Mouse (Mus musculus) lung, postnatal 36 days (tissue): ENCODE results near the gene Ly6g6f.
"Not testable (repeated sequence)": the region's sequence is repeated elsewhere in the genome, so short reads cannot be mapped to it uniquely, and the experiment has no call there.

Experiments used
- DNase-seq: peaks from one replicate; pipeline ENCODE4 v3.0.0; 2022; ENCODE audit warnings: mixed read lengths

Ly6g6f gene

DNA sequence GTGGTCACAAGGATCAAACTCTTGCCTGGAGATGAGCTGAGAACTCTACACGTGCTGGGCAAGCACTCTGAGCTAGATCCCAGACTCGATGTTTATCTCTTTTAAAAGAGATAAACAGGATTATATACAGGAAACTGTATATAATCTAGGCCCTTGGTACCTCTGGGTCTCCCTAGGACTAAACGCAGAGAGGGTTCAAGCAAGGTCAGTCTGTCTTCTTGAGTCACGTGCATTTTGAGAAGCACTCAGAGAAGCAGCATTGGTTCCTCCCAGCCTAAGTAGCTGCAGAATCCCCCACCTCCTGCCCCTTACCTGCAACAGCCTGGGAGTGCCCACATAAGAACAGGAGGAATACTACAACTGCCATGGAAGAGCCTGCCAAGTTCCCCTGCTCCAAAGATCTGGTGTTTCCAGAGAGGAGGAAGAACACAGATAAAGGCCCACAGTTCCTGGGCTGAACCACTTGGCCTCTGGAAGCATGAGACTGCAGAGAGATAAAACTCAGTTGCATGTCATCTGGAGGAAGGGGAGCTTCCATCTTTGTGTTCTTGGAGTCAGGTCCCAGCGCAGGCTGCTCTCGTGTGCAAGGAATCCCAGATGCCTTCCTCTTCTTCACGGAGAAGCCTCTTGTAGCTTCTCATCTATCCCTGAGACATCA is at the start of gene Ly6g6f:
Gene Ly6g6f (minus strand): TSS at position 403 of the 658 bp plus-strand sequence.
- DNase-seq = no peak

DNA sequence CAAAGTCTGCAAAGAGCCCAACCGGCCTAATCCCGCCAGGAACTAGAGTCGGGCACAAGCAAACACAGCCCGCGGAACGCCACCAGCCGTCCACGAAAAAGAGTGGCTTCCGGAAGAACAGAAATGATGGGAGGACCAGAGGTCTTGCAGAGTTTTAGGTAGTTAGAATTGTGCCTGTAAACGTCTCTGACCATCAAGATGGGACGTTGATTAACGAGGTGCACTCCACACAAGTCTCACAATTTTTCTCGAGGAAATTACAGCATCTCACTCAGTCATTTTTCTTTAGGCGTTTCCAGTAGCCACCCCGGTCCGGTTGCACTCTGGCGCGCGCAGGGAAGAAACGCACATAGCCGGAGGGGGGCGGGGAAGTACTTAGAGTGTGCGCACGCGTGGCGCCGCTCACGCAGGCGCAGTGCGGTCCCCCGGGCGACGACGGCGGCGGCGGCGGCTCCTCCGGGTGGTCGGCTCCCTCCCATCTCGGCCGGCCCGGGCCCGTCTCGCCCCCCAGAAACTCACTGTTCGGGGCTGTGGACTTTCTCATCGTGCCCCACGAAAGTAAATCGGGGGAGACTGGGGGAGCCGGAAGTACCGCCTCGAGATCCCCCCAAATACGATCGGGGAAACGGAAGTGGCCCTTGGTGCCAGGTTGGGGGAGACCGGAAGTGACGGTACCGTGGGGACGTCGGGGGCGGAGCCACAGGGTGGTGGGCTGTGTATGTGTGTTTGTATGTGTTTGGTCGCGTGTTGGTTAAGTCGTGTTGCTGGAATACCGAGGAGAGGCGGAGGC is 49.6 kb upstream of the Ly6g6f start, which contains the start of gene Bag6:
Gene Bag6 (plus strand): TSS at position 378 of the 790 bp plus-strand sequence.
- peak; percentile 96 for DNase-seq

DNA sequence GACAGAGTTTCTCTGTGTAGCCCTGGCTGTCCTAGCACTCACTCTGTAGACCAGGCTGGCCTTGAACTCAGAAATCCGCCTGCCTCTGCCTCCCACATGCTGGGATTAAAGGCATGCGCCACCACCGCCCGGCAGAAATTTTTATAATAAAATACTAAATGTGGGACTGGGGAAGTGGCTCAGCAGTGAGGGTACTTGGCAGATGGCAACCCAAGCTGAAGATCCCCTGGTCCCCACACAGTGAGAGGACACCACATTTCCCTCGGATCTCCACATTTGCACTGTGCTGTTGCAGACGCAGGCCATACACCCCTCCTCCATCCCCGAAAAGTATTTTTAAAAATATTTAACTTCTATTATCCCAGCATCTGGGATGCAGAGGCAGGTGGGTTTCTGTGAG is 48.1 kb upstream of the Ly6g6f start:
- DNase-seq = no peak

DNA sequence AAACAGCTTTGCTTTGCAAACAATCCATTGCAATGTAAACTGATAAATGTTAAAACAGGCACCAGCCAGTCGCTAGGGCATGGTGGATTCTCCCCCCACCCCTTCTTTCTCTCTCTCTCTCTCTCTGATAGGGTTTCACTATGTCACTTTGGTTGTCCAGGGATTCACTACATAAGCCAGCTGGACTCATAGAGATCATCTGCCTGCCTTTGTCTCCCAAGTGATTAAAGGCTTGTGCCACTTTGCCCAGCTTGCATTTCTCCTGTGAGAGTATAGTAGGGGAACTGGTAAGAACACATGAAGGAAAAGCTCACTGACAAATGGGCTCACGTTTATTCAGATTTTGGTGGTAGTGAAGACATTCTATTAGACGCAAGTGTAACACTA is 46.8 kb upstream of the Ly6g6f start:
- DNase-seq = no peak

DNA sequence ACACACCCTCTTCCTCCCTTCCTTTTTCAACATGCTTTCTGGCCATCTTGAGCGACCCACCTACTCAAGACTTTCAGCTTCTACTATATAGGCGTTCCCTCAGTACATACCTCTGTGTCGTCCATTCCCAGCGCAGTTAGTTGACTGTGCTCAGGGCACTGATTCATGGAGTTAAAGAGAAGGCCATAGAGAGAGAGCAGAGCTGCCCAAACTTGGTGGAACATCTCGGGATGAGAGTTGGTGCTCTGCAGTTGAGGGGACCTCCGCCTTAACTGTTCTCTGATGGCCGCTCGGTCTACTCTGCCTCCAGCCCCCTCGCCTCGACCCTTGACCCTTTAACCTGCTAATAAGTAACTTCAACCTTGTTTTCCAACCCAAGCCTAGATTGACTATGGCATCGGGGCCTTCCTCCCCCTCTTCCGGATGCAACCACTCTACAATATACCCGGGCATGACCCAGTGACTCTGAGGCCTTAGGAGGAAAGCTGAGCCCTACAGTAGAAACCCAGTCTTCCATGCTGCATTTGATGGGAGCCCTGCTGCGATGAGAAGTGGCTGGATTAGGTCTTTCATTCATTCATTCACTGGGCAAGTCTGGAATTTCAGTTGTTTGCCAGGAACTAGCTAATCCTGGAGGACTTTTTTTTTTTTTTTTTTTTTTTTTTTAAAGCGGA is 46.2 kb upstream of the Ly6g6f start, which contains the start of gene Apom:
Gene Apom (minus strand): TSS at position 551 of the 674 bp plus-strand sequence.
- no peak for DNase-seq

DNA sequence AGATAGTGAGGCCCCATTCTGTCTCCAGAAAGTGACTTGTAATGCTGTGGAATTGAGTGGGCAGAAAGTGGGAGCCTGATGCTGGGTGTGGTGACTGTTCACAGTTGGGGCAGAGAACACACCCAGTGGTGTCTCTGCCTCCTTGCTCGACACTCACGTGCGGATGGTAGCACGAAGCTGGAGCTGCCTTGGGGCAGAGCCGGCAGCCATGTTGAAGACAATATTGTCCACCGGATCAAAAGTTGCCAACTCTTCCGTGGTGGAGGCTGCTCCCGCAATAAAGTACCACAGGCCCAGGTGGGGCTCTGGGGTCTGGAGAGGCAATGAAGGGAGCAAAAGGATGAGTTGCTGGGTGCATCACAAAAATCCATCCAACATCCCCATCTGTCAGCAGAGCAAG is 45.6 kb upstream of the Ly6g6f start:
- no peak for DNase-seq

DNA sequence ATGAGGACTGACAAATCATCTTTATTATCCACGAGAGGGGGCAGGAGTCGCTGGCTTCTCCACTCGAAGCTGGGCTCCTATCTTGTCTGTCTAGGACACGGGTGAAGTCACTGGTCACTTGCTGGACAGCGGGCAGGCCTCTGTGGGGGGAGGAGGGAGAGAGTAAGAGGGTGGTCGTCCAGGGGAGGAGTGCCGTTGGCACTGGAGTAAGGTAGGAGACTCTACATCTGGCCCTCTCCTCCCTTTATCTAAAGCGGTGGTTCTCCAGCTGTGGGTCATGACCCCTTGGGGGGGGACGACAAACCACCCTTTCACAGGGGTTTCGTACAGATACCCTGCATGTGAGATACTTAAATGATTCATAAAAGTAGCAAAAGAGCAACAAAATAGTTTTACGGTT is 43.6 kb upstream of the Ly6g6f start:
- DNase-seq = no peak

DNA sequence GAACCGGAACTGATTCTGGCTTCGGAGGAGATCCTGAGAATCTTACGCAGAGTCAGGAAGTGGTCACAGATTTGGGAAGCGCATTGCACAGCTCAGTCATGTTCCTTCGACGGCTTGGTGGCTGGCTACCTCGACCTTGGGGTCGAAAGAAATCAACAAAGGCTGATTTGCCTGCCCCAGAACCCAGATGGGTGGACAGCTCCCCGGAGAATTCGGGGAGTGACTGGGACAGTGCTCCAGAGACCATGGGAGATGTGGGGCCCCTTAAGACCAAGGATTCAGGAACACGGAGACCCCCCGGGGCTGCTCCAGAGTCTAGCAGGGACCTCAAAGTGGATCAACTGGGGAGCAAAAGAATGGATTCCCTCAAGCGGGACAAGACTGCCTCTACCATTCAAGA is 41.6 kb upstream of the Ly6g6f start:
- DNase-seq = peak; percentile 45

DNA sequence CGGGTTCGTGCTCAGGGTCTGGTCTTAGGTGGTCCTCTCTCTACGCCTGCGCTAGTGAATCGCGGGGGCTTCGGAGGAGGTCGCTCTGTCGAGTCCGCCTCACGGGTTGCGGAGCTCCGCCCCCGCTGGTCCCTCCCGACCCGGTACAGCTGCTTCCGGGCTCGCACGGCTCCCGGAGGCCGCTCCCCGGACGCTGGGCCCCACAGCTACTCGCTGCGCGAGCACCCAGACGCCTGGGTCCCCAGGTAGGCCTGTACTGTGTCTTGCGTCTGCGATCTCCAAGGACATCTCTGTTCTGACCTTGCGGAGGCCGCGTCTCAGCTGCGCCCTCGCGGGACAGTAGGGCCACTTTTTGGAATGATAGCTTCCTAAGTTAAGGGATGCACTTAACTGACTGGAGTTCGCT is 40.8 kb upstream of the Ly6g6f start, which contains the start of gene D17H6S53E:
Gene D17H6S53E (plus strand): TSS at position 168 of the 406 bp plus-strand sequence.
- peak; percentile 84 for DNase-seq

DNA sequence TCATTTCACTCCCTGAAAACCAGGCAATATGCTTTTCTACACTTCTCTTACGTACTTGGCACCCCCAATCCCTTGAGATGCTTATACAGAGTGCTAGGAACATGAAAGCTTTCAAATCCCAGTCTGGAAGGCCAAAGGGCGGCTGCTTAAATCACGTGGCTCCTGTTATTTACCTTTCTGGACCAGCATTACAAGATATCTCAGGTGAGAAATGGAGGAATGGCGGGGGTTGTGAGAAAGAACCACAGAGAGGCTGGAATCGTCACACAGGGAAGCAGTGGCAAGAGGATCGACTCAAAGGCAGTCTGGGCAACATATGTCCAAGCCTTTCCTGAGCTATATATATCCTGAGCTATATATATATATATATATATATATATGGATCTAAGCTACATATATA is 40.2 kb upstream of the Ly6g6f start:
- DNase-seq = peak; percentile 34

DNA sequence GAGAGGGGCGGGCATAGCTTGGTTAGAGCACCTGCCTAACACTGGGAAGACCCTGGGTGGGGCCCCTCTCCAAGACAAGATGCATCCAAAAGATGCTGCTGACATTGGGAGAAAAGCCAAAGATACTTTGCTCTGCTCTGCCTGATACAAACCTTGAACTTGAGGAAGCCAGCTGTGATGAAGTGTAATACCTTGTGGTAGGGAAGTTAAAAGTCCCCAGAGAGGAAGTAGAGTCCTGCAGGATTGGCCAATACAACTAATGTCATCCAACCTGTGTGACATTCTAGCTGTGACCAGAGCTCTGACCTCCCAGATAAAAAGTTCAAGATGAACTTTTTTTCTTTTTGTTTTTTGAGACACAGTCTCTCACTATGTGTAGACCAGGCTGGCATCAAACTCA is 39.7 kb upstream of the Ly6g6f start:
- DNase-seq = peak; percentile 15

DNA sequence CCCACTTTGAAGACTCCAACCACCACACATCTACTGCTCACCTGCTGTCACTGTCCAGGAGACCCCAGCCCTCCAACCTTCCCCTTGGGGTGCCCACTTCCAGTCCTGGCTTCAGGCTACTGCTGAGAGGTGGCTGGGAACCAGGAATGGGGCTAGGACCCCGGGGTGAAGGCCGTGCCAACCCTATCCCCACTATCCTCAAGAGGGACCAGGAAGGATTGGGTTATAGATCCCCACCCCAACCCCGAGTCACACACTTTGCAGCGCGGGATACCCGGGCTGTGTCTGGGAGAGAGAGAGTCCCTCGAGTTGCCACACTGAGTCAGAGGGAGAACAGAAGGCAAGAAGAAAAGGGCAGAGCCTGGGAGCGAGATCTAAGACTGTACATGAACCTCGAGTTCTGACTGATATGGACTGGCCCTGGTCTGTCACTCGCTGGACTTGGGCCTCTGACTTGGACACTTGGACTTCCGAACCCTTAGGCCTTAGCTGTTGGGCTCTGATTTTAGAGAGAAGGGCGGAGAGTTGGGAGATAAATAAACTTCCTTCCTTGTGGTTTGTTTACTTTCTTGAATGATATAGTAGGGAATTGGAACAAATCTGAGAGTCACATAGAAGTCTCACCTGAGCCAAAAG is 39.0 kb upstream of the Ly6g6f start:
- not testable (repeated sequence) for DNase-seq

DNA sequence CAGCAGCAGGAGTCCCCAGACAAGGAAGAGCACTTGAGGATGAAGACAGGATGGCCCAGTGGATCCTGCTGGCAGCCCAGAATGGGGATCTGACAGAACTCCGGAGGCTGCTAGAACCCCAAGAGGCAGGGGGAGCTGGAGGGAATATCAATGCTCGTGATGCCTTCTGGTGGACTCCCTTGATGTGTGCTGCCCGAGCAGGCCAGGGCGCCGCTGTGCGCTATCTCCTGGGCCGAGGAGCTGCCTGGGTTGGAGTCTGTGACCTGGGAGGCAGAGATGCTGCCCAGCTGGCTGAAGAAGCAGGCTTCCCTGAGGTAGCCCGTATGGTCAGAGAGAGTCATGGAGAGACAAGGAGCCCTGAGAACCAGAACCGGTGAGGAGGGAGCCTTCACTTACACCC is 37.9 kb upstream of the Ly6g6f start:
- DNase-seq = not testable (repeated sequence)

DNA sequence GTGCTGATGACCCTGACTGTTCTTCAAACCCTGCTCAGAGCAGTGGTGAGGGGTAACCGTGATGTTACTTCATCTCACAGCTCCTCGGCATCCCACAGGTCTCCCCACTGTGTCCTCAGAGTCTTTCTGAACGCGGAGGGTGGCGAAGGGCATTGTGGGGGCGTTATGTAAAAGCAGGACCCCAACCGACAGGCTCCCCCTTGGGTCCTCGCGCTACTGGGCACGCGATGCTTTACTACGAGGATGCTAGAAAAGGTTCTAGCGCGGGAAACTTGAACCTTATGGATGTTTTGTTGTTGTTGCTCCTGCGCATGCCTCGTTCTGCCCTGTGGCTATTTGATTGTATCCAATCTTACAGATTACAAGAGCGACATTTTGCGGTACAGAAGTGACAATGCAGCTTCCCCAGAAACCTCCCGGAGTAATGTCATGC is 36.5 kb upstream of the Ly6g6f start, which contains the start of gene Csnk2b:
Gene Csnk2b (minus strand): TSS at position 183 of the 433 bp plus-strand sequence.
- peak; percentile 60 for DNase-seq

DNA sequence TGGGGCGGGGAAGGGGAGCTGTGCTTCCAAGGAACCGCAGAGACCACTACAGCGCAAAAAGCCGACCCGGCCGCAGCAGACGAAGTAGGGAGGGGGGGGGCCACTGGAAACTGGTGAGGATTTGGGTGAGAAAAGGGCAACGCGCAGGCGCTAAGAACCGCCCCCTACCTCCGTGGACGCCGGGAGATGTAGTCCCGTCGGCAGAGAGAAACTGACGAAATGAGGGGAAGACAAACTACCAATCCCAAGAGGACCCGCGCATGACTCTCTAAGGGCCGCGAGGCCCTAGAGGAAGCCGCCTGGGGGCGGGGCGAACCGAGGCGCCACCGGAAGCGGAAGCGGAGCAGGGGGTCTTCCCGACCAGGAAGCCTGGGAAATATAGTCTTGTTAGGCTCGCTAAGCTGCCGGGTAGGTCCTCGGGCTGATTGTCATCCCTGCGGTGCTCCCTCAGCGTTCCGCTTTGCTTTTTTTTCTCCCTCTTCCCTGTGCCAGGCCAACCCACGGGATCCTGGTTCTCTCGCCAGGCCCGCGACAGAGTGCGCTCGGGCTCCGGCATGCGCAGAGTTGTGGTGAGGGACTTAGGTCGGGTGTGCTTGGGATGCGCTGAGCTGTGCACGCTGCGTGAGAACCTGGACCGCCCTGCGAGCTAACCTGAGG is 35.9 kb upstream of the Ly6g6f start, which contains the start of gene Gpank1:
Gene Gpank1 (plus strand): TSS at position 313 of the 657 bp plus-strand sequence.
- DNase-seq = peak; percentile 99

DNA sequence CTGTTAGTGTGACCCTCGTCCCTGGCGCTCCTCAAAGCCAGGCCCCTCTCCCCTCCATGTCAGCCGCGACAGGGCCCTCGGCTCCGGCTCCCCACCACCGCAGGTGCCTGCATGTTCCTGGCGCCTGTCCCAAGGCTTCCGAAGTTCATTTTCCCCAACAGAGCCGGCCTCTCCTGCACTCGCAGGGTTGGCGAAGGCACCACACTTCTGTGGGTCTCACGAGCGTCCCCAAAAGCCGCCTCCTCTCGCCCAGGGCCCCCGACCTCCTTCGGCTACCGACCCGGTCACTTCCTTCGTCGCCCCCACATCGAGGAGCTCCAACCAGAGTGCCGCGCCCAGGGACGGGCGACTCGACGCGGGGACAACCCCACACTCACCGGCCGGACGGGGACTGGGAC is 35.3 kb upstream of the Ly6g6f start:
- peak; percentile 20 for DNase-seq

DNA sequence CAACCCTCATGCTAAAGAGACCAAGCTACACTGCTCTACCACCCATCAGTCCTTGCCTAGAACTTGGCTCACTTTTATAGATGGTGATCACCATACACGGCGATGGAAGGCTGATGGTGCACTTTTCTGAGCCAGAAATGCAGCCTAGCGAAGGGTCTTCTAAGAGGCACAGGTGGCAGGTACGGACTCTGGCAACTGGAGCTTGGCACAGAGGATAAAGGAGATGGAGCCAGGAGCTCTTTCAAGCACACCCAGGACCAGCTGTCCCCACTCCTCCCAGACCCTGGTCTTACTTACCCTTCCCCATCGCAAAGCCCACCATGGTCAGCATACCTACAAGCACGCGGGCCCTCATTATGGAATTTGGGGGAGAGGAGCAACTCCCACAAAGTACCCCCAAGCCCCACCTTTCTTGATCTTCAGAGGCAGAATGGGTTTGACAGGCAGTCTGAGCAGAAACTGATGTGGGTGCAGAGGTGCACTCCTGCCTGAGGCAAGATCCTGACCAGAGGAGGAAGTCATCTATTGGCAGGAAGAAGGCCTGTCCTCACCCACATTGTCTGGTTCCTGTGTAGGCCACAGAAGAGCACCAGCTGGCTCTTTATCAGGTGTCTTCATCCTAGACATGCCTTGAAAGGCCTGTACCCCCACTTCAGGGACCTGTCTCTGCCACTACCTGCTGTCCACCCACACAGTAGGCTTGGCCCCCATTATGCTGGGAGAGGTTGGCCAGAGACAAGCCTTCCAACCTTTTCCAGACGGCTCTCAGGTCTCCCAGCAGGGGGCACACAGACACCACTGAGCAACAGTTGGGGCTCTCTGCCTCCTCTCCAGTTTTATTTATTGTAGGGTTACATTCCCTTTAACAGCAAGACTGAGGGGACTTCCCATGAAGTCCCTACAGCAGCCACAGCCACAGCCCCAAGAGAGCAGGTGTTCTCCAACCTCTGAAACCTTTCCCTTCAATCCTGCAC is 29.9 kb upstream of the Ly6g6f start, which contains the start of gene Ly6g5b:
Gene Ly6g5b (minus strand): TSS at position 383 of the 974 bp plus-strand sequence.
- peak; percentile 43 for DNase-seq

DNA sequence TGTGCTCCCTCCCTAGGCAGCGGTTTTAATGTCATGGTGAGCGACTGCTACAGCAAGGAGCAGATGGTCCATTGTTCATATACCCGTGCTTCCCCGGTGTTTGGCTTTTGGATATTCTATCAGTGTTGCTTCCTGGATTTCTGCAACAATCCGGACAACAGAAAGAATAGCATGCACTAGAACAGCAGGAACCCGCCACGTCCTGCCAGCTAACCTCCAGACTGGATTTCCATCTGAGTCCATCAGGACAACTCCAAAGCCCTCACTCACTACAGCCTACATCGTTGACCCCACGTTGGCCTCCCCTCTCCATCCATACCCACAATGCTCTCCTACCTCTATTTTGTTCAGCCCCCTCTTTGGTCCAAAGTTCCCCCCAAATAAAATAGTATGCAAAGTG is 26.4 kb upstream of the Ly6g6f start:
- DNase-seq = no peak

DNA sequence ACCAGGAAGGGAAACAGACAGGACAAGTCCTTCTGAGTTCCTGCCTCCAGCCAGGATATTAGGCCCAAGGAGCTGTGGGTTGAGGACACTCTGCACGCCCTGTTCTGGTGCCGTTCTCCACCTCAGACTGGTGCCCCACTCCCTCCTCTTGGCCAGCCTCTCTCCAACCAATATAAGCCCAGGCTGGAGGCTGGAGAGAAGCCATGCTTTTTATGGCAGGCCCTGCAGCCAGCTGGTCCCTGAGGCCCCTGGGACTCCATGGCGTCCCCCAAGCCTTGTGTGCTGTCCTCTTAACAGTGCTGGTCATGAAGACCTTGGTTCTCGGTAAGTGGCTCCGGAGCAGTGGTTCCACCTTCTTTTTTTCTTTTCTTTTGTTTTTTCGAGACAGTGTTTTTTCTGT is 22.7 kb upstream of the Ly6g6f start, which contains the start of gene Ly6g5c:
Gene Ly6g5c (plus strand): TSS at position 183 of the 400 bp plus-strand sequence.
- no peak for DNase-seq

DNA sequence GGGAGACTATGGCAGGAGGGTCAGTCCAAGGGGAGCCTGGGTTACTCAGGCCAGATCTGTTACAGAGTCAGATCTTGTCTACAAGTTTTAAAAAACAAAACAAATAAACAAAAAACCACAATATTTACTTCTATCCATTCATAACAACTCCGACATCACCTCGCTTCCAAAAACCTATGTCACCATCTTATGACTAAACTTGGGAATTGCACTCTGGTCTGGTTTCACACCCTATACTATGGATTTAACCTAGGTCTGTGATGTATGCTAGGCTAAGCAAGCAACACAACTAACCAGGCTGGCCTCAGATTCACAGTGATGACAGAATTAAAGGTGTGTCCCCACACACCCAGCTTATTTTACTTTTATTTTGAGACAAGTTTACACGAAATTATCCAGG is 21.1 kb upstream of the Ly6g6f start:
- no peak for DNase-seq
